Mouse (Mus musculus) thymus, adult 2 months (tissue): Measurements from ENCODE around the gene Hemgn.

Experiments used
- CTCF ChIP-seq: fragments of 200-500 bp; IDR thresholded peaks from 2 replicates; pipeline ENCODE4 v1.5.1; 2012; ENCODE audit warnings: mild to moderate bottlenecking, control low read depth, low read length, moderate library complexity, borderline replicate concordance; ENCODE audit not compliant: control insufficient read depth, poor library complexity, insufficient read depth; ENCODE audit errors: extremely low read depth
- POLR2A ChIP-seq: fragments of 200-500 bp; IDR thresholded peaks from 2 replicates; pipeline ENCODE4 v1.6.1; 2012; ENCODE audit warnings: mild to moderate bottlenecking, low read length, control low read depth, moderate library complexity; ENCODE audit not compliant: control insufficient read depth, poor library complexity, insufficient read depth; ENCODE audit errors: extremely low read depth

GRCm38 (mm10) chr4:46457186-46457585 lies 43.9 kb upstream of the Hemgn start:
- TF ChIP-seq CTCF: no peak
- no peak for TF ChIP-seq POLR2A
